Mouse (Mus musculus): ENCODE measurements at regions not wholly inside any gene's neighbourhood (a gene's known extent, or its start where the extent isn't known, plus 50 kb on each side); places are given as distances from the start of the nearest gene placed in this dataset.

GRCm38 (mm10) chr12:11518379-11518778 lies 62.5 kb downstream of the Rad51ap2 start:
- Histone ChIP-seq H3K4me3 (no peak overlapping the region), H3K27ac (no peak overlapping the region)
- TF ChIP-seq CTCF (conservative IDR thresholded peaks at IDR 0.05): no peak
- DNase-seq (ENCODE audit: low spot score in 2 of 2): peak in 1 of 2 experiments; percentile 12

- no peak for TF ChIP-seq CTCF (conservative IDR thresholded peaks at IDR 0.05)
- Histone ChIP-seq H3K27ac (no peak overlapping the region), H3K4me3 (no peak overlapping the region)
- DNase-seq (ENCODE audit: low spot score in 2 of 2): no peak
Measured at GRCm38 (mm10) chr12:11562891-11563290, 107.0 kb downstream of the Rad51ap2 start.

- H3K27ac ChIP-seq: no peak overlapping the region
- DNase-seq (ENCODE audit: low spot score in 2 of 2): no peak
- no peak for TF ChIP-seq CTCF (conservative IDR thresholded peaks at IDR 0.05)
- H3K4me3 ChIP-seq: no peak overlapping the region
Measured at GRCm38 (mm10) chr12:11570160-11570559, 114.3 kb downstream of the Rad51ap2 start.

- Histone ChIP-seq H3K4me3 (no peak overlapping the region), H3K27ac (no peak overlapping the region)
- DNase-seq (ENCODE audit: low spot score in 2 of 2): peak in 1 of 2 experiments; percentile 26
- TF ChIP-seq CTCF (conservative IDR thresholded peaks at IDR 0.05): no peak
Measured at GRCm38 (mm10) chr12:11603946-11604345, 148.1 kb downstream of the Rad51ap2 start.

- Histone ChIP-seq H3K27ac (no peak overlapping the region), H3K4me3 (no peak overlapping the region)
- TF ChIP-seq CTCF (conservative IDR thresholded peaks at IDR 0.05): no peak
- no peak for DNase-seq (ENCODE audit: low spot score in 2 of 2)
Measured at GRCm38 (mm10) chr12:11608733-11609132, 152.9 kb downstream of the Rad51ap2 start.

- Histone ChIP-seq H3K4me3 (no peak overlapping the region), H3K27ac (no peak overlapping the region; the same call in 1 of the 2 replicates)
- no peak for TF ChIP-seq CTCF (conservative IDR thresholded peaks at IDR 0.05)
- peak in 1 of 2 experiments; percentile 19 for DNase-seq (ENCODE audit: low spot score in 2 of 2)
Measured at GRCm38 (mm10) chr12:11611656-11612055, 155.8 kb downstream of the Rad51ap2 start.

GRCm38 (mm10) chr12:11615237-11615636 lies 159.4 kb downstream of the Rad51ap2 start:
- Histone ChIP-seq H3K27ac (no peak overlapping the region), H3K4me3 (no peak overlapping the region)
- no peak for DNase-seq (ENCODE audit: low spot score in 2 of 2)
- TF ChIP-seq CTCF (conservative IDR thresholded peaks at IDR 0.05): no peak

GRCm38 (mm10) chr12:11623561-11623960 lies 167.7 kb downstream of the Rad51ap2 start:
- Histone ChIP-seq H3K4me3 (no peak overlapping the region), H3K27ac (no peak overlapping the region)
- TF ChIP-seq CTCF (conservative IDR thresholded peaks at IDR 0.05): no peak
- DNase-seq (ENCODE audit: low spot score in 2 of 2): no peak

GRCm38 (mm10) chr12:11630178-11630577 lies 174.3 kb downstream of the Rad51ap2 start:
- no peak overlapping the region for H3K4me3 ChIP-seq
- no peak for TF ChIP-seq CTCF (conservative IDR thresholded peaks at IDR 0.05)
- DNase-seq (ENCODE audit: low spot score in 2 of 2): no peak
- H3K27ac ChIP-seq: no peak overlapping the region

GRCm38 (mm10) chr12:11631790-11632189 lies 175.9 kb downstream of the Rad51ap2 start:
- H3K4me3 ChIP-seq: no peak overlapping the region
- no peak overlapping the region for H3K27ac ChIP-seq
- TF ChIP-seq CTCF (conservative IDR thresholded peaks at IDR 0.05): no peak
- no peak for DNase-seq (ENCODE audit: low spot score in 2 of 2)

GRCm38 (mm10) chr12:11673281-11673680 lies 217.4 kb downstream of the Rad51ap2 start:
- no peak overlapping the region for H3K4me3 ChIP-seq
- peak; percentile 13 to 50 for DNase-seq (ENCODE audit: low spot score in 2 of 2)
- no peak for TF ChIP-seq CTCF (conservative IDR thresholded peaks at IDR 0.05)
- H3K27ac ChIP-seq: no peak overlapping the region

GRCm38 (mm10) chr12:11694797-11695196 lies 238.9 kb downstream of the Rad51ap2 start:
- H3K4me3 ChIP-seq: no peak overlapping the region
- DNase-seq (ENCODE audit: low spot score in 2 of 2): no peak
- TF ChIP-seq CTCF (conservative IDR thresholded peaks at IDR 0.05): no peak
- H3K27ac ChIP-seq: no peak overlapping the region

- peak; percentile 17 to 57 for DNase-seq (ENCODE audit: low spot score in 2 of 2)
- Histone ChIP-seq H3K4me3 (no peak overlapping the region), H3K27ac (no peak overlapping the region)
- TF ChIP-seq CTCF (conservative IDR thresholded peaks at IDR 0.05): peak; percentile 41
Measured at GRCm38 (mm10) chr12:11708879-11709602, 253.2 kb downstream of the Rad51ap2 start.

GRCm38 (mm10) chr12:11717633-11718032 lies 261.8 kb downstream of the Rad51ap2 start:
- Histone ChIP-seq H3K4me3 (no peak overlapping the region), H3K27ac (no peak overlapping the region)
- no peak for TF ChIP-seq CTCF (conservative IDR thresholded peaks at IDR 0.05)
- no peak for DNase-seq (ENCODE audit: low spot score in 2 of 2)
